Mouse (Mus musculus): ENCODE measurements around the gene Fat4. TPM values are rescaled to one million over a fixed set of nuclear protein-coding genes. Genes with fewer than 3 reads are reported as not detected.

The Fat4 gene
- under 1 TPM; 0.04 to 0.11 TPM for total RNA-seq (2023)

DNA sequence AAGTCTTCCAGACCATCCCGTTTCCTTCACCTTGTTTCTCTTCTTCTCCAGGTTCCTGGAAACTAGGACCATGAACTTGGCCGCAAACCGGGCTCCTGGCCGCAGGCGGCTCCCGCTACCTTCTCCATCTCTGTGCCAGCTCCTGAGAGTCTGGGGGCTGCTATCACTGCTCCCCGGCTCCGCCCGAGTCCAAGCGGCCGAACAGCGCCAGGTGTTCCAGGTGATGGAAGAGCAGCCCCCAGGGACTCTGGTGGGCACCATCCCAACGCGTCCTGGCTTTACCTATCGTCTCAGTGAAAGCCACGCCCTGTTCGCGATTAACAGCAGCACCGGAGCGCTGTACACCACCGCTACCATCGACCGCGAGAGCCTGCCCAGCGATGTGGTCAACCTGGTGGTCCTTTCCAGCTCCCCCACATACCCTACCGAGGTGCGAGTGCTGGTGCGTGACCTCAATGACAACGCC lies at the start of gene Fat4:
Gene Fat4, plus strand, starts transcription at position 51 of the 466 bp plus-strand sequence.

